Mouse (Mus musculus): ENCODE measurements at regions not wholly inside any gene's neighbourhood (a gene's known extent, or its start where the extent isn't known, plus 50 kb on each side); places are given as distances from the start of the nearest gene placed in this dataset.
A peak's percentile ranks its signal among the peaks of the same experiment; 100 is the strongest.
"Not testable (repeated sequence)": the region's sequence is repeated elsewhere in the genome, so short reads cannot be mapped to it uniquely, and the experiment has no call there.

DNA sequence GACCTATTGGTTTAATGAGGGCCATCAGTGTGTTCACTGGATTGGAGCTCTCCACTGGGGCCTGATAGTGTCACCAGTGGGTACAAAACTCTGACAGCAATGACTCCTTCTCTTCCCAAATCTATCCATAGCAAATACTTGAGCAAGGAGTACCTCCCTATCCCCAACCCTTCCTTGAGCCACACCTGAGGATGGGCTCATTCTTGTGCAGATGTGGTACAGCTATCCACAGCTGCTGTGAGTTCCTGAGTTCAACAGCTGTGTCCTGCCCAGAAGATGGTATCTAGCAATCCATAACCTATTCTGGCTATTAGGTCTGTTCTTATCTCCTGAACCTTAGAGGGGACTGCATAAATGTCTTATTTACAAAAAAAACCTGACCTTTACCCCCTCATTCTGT is 148.7 kb upstream of the Cwc22 start:
- DNase-seq (ENCODE audit: low spot score), result no peak

- DNase-seq (ENCODE audit: low spot score), result no peak
These were observed 118.3 kb upstream of the Cwc22 start for GRCm38 (mm10) chr2:78064321-78065037.

GRCm38 (mm10) chr2:78059801-78060416 is 113.7 kb upstream of the Cwc22 start:
- no peak for DNase-seq (ENCODE audit: low spot score)

GRCm38 (mm10) chr2:78058988-78059387 is 112.8 kb upstream of the Cwc22 start:
- DNase-seq (ENCODE audit: low spot score), result no peak

- no peak for DNase-seq (ENCODE audit: low spot score)
These were observed 107.7 kb upstream of the Cwc22 start for GRCm38 (mm10) chr2:78053910-78054309.

DNA sequence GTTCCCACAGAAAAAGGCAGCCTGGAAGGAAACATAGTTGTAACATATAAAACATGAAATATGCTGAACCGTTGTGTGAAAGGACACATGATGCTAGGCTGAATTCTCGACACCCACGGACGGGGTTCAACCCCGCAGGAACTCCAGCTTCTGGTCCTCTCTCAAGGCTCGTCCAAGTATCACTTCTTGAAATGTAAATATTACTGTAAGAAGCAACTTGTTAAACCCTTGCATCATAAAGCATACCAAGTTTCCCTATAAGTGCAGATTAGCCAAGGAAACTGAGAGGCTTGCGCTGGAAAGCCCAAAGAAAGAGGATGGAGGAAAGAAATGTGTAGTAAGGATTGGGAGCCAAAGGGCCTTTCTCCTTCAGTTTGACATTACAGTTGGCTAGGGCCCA is 104.4 kb upstream of the Cwc22 start:
- no peak for DNase-seq (ENCODE audit: low spot score)

GRCm38 (mm10) chr2:78049248-78049874 is 103.2 kb upstream of the Cwc22 start:
- peak; percentile 85 for DNase-seq (ENCODE audit: low spot score)

DNA sequence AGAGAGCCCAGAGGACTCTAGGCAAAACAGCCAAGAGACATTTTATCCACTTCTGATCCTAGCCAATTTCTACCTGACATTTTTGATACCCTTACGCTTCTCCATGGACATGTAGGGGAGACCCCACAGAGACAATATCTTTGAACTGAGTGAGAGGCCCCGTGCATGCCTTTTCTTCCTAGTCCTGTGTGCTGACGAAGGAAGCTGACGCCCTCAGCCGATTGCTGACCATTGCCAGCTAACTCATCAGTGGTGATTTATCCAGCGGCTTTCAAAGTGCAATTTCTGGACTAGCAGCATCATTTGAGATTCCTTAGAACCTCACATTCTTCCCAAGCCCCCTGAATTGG is 102.5 kb upstream of the Cwc22 start:
- peak; percentile 10 for DNase-seq (ENCODE audit: low spot score)

- DNase-seq (ENCODE audit: low spot score), result no peak
These were observed 102.0 kb upstream of the Cwc22 start for GRCm38 (mm10) chr2:78048030-78048705.

- no peak for DNase-seq (ENCODE audit: low spot score)
These were observed 81.1 kb upstream of the Cwc22 start for GRCm38 (mm10) chr2:78027319-78027718.

DNA sequence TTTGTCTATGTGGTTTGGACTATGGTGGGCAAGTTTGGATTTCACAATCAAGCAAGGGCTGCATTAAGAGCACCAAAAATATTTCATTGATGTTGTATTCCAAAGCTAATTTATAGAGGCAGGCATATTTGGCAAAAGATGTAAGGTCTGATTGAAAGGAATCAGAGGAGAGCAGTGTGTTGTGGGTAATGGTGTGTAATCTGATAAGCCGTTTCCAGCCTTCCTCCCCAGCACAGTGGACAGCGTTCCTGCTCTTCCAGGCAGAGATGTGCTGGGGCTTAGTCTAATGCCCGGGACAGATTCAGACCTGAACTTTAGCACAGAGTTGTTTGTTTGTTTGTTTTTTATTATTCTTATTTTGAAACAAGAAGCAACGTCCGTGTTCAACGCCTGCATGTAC is 80.6 kb upstream of the Cwc22 start:
- no peak for DNase-seq (ENCODE audit: low spot score)

GRCm38 (mm10) chr2:78025651-78026435 is 79.7 kb upstream of the Cwc22 start:
- DNase-seq (ENCODE audit: low spot score), result no peak

- no peak for DNase-seq (ENCODE audit: low spot score)
These were observed 78.9 kb upstream of the Cwc22 start for GRCm38 (mm10) chr2:78024981-78025565.

DNA sequence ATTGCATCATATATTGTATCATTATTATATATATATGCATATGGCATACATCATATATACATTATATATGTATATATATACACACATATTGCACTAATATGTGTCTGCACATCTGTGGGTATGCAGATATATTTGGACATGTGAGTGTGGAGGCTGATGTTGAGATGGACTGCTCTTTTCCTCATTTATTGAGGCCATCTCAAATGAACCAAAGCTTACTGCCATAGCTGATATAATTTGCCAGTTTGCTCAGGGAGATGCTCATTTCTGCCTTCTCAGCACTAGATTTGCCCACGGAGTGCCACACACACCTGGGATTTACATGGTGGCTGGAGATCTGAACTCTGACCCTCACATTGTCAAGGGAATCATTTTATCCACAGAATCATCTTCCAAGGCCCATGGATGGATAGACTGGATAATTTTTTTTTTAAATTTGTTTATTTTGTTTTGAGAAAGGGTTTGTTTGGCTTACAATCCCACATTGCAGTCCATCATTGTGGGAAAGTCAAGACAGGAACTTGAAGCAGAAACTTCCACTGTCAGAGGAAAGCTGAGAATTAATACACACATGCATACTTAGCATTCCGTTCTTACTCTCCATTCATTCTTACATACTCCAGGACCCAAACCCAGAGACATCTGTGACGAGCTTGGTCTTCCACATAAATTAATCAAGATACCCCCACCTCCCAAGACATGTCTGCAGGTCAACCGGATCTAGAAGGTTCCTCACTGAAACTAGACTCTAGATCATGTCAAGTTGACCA is 77.9 kb upstream of the Cwc22 start:
- DNase-seq (ENCODE audit: low spot score), result no peak

DNA sequence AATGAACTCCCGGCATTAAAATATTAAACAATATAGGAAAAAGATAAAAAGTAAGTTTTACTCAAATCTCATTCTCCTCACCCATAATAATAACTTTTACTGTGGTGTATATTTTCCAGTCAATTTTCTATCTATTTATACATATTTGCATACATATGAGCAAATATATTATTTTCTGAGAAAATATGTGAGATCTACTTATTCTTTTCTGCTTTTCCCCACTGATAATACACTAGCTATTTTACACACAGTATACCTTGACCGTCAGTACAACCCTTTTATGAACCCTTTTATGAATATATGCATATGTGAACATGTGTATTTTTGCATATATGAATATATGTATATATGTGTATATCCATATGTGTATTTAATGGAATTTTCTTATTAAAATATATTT is 77.2 kb upstream of the Cwc22 start:
- DNase-seq (ENCODE audit: low spot score), result no peak

DNA sequence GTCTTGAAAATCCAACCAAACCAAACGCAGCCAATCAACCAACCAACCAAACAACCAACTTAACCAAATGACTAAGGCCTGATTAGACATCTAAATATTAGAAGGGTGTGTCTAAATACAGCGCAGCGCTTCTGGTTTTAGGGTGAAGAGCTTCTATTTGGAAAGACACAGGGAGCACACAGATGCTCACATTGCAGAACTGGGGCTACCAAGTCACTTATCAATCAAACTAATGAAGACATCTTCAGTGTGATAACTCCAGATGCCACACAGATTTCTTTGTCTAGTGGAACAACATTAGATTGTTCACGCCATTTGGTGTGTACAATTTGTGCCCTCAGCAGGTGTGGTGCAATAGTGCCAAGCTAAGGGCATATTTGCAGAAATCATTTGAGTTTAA is 76.6 kb upstream of the Cwc22 start:
- DNase-seq (ENCODE audit: low spot score), result no peak

DNA sequence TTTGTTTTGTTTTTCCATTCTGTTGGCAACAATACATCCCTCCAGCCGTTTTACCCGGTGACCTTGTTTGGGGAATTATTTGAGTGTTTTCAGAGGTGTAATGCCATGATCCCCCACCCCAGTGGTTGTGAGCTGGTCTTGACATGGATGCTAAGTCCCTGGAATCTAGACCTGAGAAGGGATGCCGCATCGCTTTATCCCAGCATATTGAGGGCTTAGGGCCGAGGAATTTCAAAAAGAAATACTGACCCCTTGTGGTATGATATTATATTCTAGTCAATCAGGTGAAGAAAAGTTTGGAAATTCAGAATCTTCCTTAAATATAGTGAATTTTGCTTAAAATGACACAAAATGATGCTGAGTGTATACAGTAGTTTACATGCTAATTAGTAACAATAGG is 75.7 kb upstream of the Cwc22 start:
- DNase-seq (ENCODE audit: low spot score), result no peak

- DNase-seq (ENCODE audit: low spot score), result no peak
These were observed 75.3 kb upstream of the Cwc22 start for GRCm38 (mm10) chr2:78021356-78021900.

DNA sequence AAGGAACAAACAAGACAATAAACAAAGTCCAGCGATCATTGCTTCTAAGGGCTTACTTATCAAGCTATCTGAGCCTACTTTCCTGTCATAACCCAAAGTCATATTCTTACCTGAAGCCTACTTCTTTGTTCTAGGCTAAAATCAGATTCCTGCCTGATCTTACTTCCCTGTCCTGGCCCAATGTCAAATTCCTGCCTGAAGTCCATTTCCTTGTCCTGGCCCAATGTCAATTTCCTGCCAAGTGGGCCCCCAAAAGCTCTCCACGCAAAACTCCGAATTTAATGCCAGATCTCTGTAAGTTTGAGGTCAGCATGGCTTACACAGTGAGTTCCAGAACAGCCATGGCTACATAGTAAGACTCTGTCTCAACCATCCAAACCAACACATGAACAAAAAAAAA is 74.3 kb upstream of the Cwc22 start:
- DNase-seq (ENCODE audit: low spot score), result no peak

DNA sequence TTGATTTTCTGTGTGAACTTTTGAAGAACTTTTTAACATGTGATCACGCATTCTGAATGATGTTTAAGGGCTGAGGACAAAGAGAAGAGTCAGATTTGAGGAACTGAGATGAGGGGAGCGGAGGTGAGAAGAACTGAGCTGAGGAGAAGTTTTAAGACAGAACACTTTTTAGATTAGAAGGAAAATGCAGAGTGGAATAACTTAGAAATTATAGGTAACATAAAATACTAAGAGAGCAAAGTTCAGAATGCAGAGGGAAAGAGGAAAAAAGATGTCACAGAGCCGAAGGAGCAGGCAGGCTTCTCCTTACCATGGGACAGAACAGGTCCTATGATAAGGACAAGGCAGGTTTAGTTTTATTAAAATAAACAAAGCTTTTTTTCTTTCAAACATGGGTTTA is 73.7 kb upstream of the Cwc22 start:
- DNase-seq (ENCODE audit: low spot score), result no peak

- not testable (repeated sequence) for DNase-seq (ENCODE audit: low spot score)
These were observed 66.3 kb upstream of the Cwc22 start for GRCm38 (mm10) chr2:78012441-78012840.

Data from urinary bladder, postnatal 14 days (tissue).